21 mouse cellular contexts compared by ENCODE assay signal in the genomic region with DNA sequence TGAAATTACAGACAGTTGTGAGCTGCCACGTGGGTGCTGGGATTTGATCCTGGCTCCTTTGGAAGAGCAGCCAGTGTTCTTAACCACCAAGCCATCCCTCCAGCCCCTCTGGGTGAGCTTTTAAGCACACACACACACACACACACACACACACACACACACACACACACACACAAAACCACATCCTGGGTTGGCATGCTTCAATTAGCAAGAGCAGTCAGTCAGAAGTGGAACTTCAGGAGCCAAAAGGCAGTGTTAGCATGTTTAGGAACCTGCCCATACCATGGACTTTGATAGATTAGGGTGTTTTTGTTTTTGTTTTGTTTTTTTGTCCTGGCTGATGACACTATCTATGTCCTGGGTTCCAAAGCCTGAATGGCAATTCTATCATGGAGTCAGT.
DNase-seq lines count a peak whose midpoint lies in the region.
"Had no signal": no experiment of that assay in that cellular context is flagged by ENCODE, and none has a peak within 500 bp of the region (broad histone marks: within the 10 kb centered on the region; RNA-seq: fewer than 3 reads in every experiment).

No protein-coding gene starts in this region.

- 59% methylated on average over 1 of the region's 1 CpGs for WGBS in limb, embryonic 10.5 days

- peak; percentile 21 to 22 for DNase-seq in spleen, adult 18-20 months
- DNase-seq in spleen, postnatal 14 days (ENCODE audit: low spot score in 2 of 2) = no peak
- peak; percentile 28 for DNase-seq in 3134 (ENCODE audit: extremely low read depth, insufficient read length, low spot score)
- DNase-seq in B cell, adult 2 months = peak; percentile 61 to 65
- DNase-seq in naive thymus-derived CD4-positive, alpha-beta T cell, adult 2 months (ENCODE audit: low read depth) = peak; percentile 8
- DNase-seq in lung, postnatal 14 days = no peak
- no peak for DNase-seq in left cerebral cortex, postnatal 4 days
- DNase-seq in limb, embryonic 10.5 days (ENCODE audit: low spot score) = no peak
- DNase-seq: adrenal gland, adult 8-10 months; cerebellum, adult 11 months; cerebellum, postnatal 14 days; embryo, embryonic 11 days; gastrocnemius, postnatal 36 days; heart, adult 11 months; heart, postnatal 36 days had no signal

- H3K27me3 ChIP-seq in limb, embryonic 10.5 days (ENCODE audit: low read depth, poor library complexity, severe bottlenecking) = no peaks in the 10 kb centered on the region
- H3K27me3 ChIP-seq: embryonic facial prominence, embryonic 15.5 days; hindbrain, embryonic 15.5 days had no signal

- H3K36me3 ChIP-seq in limb, embryonic 10.5 days = no peaks in the 10 kb centered on the region
- H3K36me3 ChIP-seq: embryonic facial prominence, embryonic 15.5 days; forebrain, embryonic 10.5 days; G1E; heart, embryonic 13.5 days; hindbrain, embryonic 15.5 days had no signal

- intact Hi-C loops in left cerebral cortex, postnatal 4 days (cut with DNase I) = no loop called here

- no peak overlapping the region for H3K27ac ChIP-seq in limb, embryonic 10.5 days
- H3K27ac ChIP-seq: embryonic facial prominence, embryonic 15.5 days; forebrain, embryonic 10.5 days; heart, embryonic 13.5 days; hindbrain, embryonic 15.5 days had no signal

- H3K4me1 ChIP-seq in limb, embryonic 10.5 days = no peaks in the 10 kb centered on the region
- H3K4me1 ChIP-seq: embryonic facial prominence, embryonic 15.5 days; forebrain, embryonic 10.5 days; heart, embryonic 13.5 days; hindbrain, embryonic 15.5 days had no signal

- H3K9me3 ChIP-seq in limb, embryonic 10.5 days (replicated peaks) = no peaks in the 10 kb centered on the region
- H3K9me3 ChIP-seq: embryonic facial prominence, embryonic 15.5 days; forebrain, embryonic 10.5 days; G1E; heart, embryonic 13.5 days; hindbrain, embryonic 15.5 days had no signal

- no peak overlapping the region for H3K4me3 ChIP-seq in limb, embryonic 10.5 days
- H3K4me3 ChIP-seq: embryonic facial prominence, embryonic 15.5 days; erythroblast, embryonic 14.5 days; forebrain, embryonic 10.5 days; heart, embryonic 13.5 days; hindbrain, embryonic 15.5 days had no signal

Comparison
In these comparisons a context has a peak if more than half of its experiments do, and no peak if none do; other contexts are left out.
1. DNase-seq: peak in spleen, adult 18-20 months (2 of 2), 3134 (single experiment), B cell, adult 2 months (2 of 2) and naive thymus-derived CD4-positive, alpha-beta T cell, adult 2 months (single experiment); none in spleen, postnatal 14 days (0 of 2), lung, postnatal 14 days (single experiment), left cerebral cortex, postnatal 4 days (single experiment) and limb, embryonic 10.5 days (single experiment).